Mouse (Mus musculus): Measurements from ENCODE around the gene Ccdc51. TPM values are rescaled to one million over a fixed set of nuclear protein-coding genes. Genes with fewer than 3 reads are reported as not detected.
A peak's percentile ranks its signal among the peaks of the same experiment; 100 is the strongest.

Ccdc51 gene
- polyA plus RNA-seq, 1 experiment from 2014 or later, result 14.2 TPM

GRCm38 (mm10) chr9:109090446-109090845 lies 8.2 kb downstream of the Ccdc51 start:
- H3K4me1 ChIP-seq (replicated peaks), result peaks cover 26% of the 10 kb centered on the region
- H3K4me2 ChIP-seq, result no peak overlapping the region
- WGBS, result 69% methylated on average over 15 of the region's 15 CpGs
- no peak overlapping the region for H3K9ac ChIP-seq
- H3K27ac ChIP-seq, result no peak overlapping the region
- H3K4me3 ChIP-seq, result no peak overlapping the region
- ATAC-seq (replicated peaks; ENCODE audit: insufficient number of reproducible peaks, insufficient read depth, low FRiP score, low read depth), result no peak
- peaks cover 14% of the 10 kb centered on the region for H3K36me3 ChIP-seq
- H3K27me3 ChIP-seq, result no peaks in the 10 kb centered on the region
- H3K9me3 ChIP-seq (replicated peaks), result no peaks in the 10 kb centered on the region

- no peak overlapping the region for H3K9ac ChIP-seq
- 86% methylated on average over 8 of the region's 8 CpGs for WGBS
Measured at GRCm38 (mm10) chr9:109091802-109092201, 9.5 kb downstream of the Ccdc51 start.

GRCm38 (mm10) chr9:109092799-109093198 lies 10.5 kb downstream of the Ccdc51 start:
- WGBS, result 67% methylated on average over 6 of the region's 6 CpGs
- Histone ChIP-seq H3K4me3 (no peak overlapping the region), H3K27me3 (no peaks in the 10 kb centered on the region), H3K36me3 (peaks cover 14% of the 10 kb centered on the region), H3K27ac (no peak overlapping the region), H3K9me3 (replicated peaks) (no peaks in the 10 kb centered on the region), H3K4me2 (no peak overlapping the region), H3K4me1 (replicated peaks) (peaks cover 37% of the 10 kb centered on the region), H3K9ac (no peak overlapping the region)
- no peak for ATAC-seq (replicated peaks; ENCODE audit: insufficient number of reproducible peaks, insufficient read depth, low FRiP score, low read depth)

More at GRCm38 (mm10) chr9:109091802-109092201, 9.5 kb downstream of the Ccdc51 start:
- Histone ChIP-seq H3K9me3 (replicated peaks) (no peaks in the 10 kb centered on the region), H3K27me3 (no peaks in the 10 kb centered on the region), H3K27ac (no peak overlapping the region), H3K36me3 (peaks cover 14% of the 10 kb centered on the region), H3K4me3 (no peak overlapping the region), H3K4me2 (no peak overlapping the region), H3K4me1 (replicated peaks) (peaks cover 33% of the 10 kb centered on the region)
- no peak for ATAC-seq (replicated peaks; ENCODE audit: insufficient number of reproducible peaks, insufficient read depth, low FRiP score, low read depth)

- peak overlapping the region; percentile 82 for H3K4me2 ChIP-seq
- no peaks in the 10 kb centered on the region for H3K9me3 ChIP-seq (replicated peaks)
- H3K4me1 ChIP-seq (replicated peaks), result peaks cover 44% of the 10 kb centered on the region
- H3K36me3 ChIP-seq, result peaks cover 14% of the 10 kb centered on the region
- 18% methylated on average over 11 of the region's 11 CpGs for WGBS
- peak overlapping the region; percentile 98 for H3K27ac ChIP-seq
- peak overlapping the region; percentile 76 for H3K4me3 ChIP-seq
- H3K27me3 ChIP-seq, result no peaks in the 10 kb centered on the region
- peak overlapping the region; percentile 84; the same call in 1 of the 2 replicates for H3K9ac ChIP-seq
- no peak for ATAC-seq (replicated peaks; ENCODE audit: insufficient number of reproducible peaks, insufficient read depth, low FRiP score, low read depth)
Measured at GRCm38 (mm10) chr9:109093786-109094552, 11.7 kb downstream of the Ccdc51 start.

- peak overlapping the region; percentile 98 for H3K27ac ChIP-seq
- no peaks in the 10 kb centered on the region for H3K9me3 ChIP-seq (replicated peaks)
- peak overlapping the region; percentile 84 for H3K9ac ChIP-seq
- peak overlapping the region; percentile 82 for H3K4me2 ChIP-seq
- peak overlapping the region; percentile 76 for H3K4me3 ChIP-seq
- H3K4me1 ChIP-seq (replicated peaks), result peaks cover 51% of the 10 kb centered on the region
- 2% methylated on average over 21 of the region's 21 CpGs for WGBS
- H3K27me3 ChIP-seq, result no peaks in the 10 kb centered on the region
- H3K36me3 ChIP-seq, result peaks cover 14% of the 10 kb centered on the region
- ATAC-seq (replicated peaks; ENCODE audit: insufficient number of reproducible peaks, insufficient read depth, low FRiP score, low read depth), result no peak
Measured at GRCm38 (mm10) chr9:109094553-109095136, 12.4 kb downstream of the Ccdc51 start.

- Histone ChIP-seq H3K4me2 (peak within 1 kb of the TSS; percentile 82), H3K27ac (peak within 1 kb of the TSS; percentile 98), H3K36me3 (peaks cover 14% of the 10 kb centered on the region), H3K27me3 (no peaks in the 10 kb centered on the region), H3K4me3 (peak within 1 kb of the TSS; percentile 76), H3K9ac (peak within 1 kb of the TSS; percentile 84), H3K9me3 (replicated peaks) (no peaks in the 10 kb centered on the region), H3K4me1 (replicated peaks) (peaks cover 58% of the 10 kb centered on the region)
- under 1% methylated on average over 98 of the region's 102 CpGs for WGBS
- peak; percentile 28 for ATAC-seq (replicated peaks; ENCODE audit: insufficient number of reproducible peaks, insufficient read depth, low FRiP score, low read depth)
Measured at GRCm38 (mm10) chr9:109095137-109095982, 13.1 kb downstream of the Ccdc51 start, which contains the start of gene Plxnb1. Plxnb1 (plus strand) TSS chr9:109095389.

- WGBS, result 32% methylated on average over 9 of the region's 9 CpGs
Measured at GRCm38 (mm10) chr9:109096251-109096661, 14.0 kb downstream of the Ccdc51 start.

GRCm38 (mm10) chr9:109096856-109097255 lies 14.6 kb downstream of the Ccdc51 start:
- Histone ChIP-seq H3K27ac (peak overlapping the region; percentile 98), H3K4me3 (peak overlapping the region; percentile 76), H3K27me3 (no peaks in the 10 kb centered on the region), H3K4me2 (peak overlapping the region; percentile 82), H3K4me1 (replicated peaks) (peaks cover 63% of the 10 kb centered on the region), H3K9ac (peak overlapping the region; percentile 84), H3K36me3 (peaks cover 4% of the 10 kb centered on the region; the same call in 1 of the 2 replicates), H3K9me3 (replicated peaks) (no peaks in the 10 kb centered on the region)
- ATAC-seq (replicated peaks; ENCODE audit: insufficient number of reproducible peaks, insufficient read depth, low FRiP score, low read depth), result no peak
- WGBS, result 31% methylated on average over 6 of the region's 6 CpGs

More at GRCm38 (mm10) chr9:109096251-109096661, 14.0 kb downstream of the Ccdc51 start:
- Histone ChIP-seq H3K4me1 (replicated peaks) (peaks cover 59% of the 10 kb centered on the region), H3K9ac (peak overlapping the region; percentile 84), H3K27ac (peak overlapping the region; percentile 98), H3K27me3 (no peaks in the 10 kb centered on the region), H3K36me3 (peaks cover 9% of the 10 kb centered on the region), H3K9me3 (replicated peaks) (no peaks in the 10 kb centered on the region), H3K4me3 (peak overlapping the region; percentile 76), H3K4me2 (peak overlapping the region; percentile 82)
- no peak for ATAC-seq (replicated peaks; ENCODE audit: insufficient number of reproducible peaks, insufficient read depth, low FRiP score, low read depth)

GRCm38 (mm10) chr9:109097291-109097690 lies 15.0 kb downstream of the Ccdc51 start:
- no peaks in the 10 kb centered on the region for H3K9me3 ChIP-seq (replicated peaks)
- peak overlapping the region; percentile 82 for H3K4me2 ChIP-seq
- peak overlapping the region; percentile 98 for H3K27ac ChIP-seq
- no peaks in the 10 kb centered on the region; the same call in 1 of the 2 replicates for H3K36me3 ChIP-seq
- peak overlapping the region; percentile 84 for H3K9ac ChIP-seq
- no peaks in the 10 kb centered on the region for H3K27me3 ChIP-seq
- 25% methylated on average over 6 of the region's 6 CpGs for WGBS
- ATAC-seq (replicated peaks; ENCODE audit: insufficient number of reproducible peaks, insufficient read depth, low FRiP score, low read depth), result no peak
- H3K4me1 ChIP-seq (replicated peaks), result peaks cover 66% of the 10 kb centered on the region
- peak overlapping the region; percentile 76 for H3K4me3 ChIP-seq

- peak overlapping the region; percentile 76 for H3K4me3 ChIP-seq
Measured at GRCm38 (mm10) chr9:109097831-109098230, 15.5 kb downstream of the Ccdc51 start.

More at GRCm38 (mm10) chr9:109097831-109098230, 15.5 kb downstream of the Ccdc51 start:
- peak; percentile 16; the same call in 1 of the 2 replicates for ATAC-seq (replicated peaks; ENCODE audit: insufficient number of reproducible peaks, insufficient read depth, low FRiP score, low read depth)
- Histone ChIP-seq H3K27me3 (no peaks in the 10 kb centered on the region), H3K27ac (peak overlapping the region; percentile 98), H3K4me2 (peak overlapping the region; percentile 82), H3K9ac (peak overlapping the region; percentile 84), H3K9me3 (replicated peaks) (no peaks in the 10 kb centered on the region), H3K4me1 (replicated peaks) (peaks cover 71% of the 10 kb centered on the region), H3K36me3 (no peaks in the 10 kb centered on the region; the same call in 1 of the 2 replicates)
- 41% methylated on average over 5 of the region's 5 CpGs for WGBS

All from heart, embryonic 15.5 days (tissue).